Mouse (Mus musculus) forebrain, embryonic 11.5 days (tissue): ENCODE results near the gene Lyz1. TPM values are rescaled to one million over a fixed set of nuclear protein-coding genes. Genes with fewer than 3 reads are reported as not detected.

Source experiments
- ATAC-seq: fragments of 200-750 bp; cut with Nextera tagmentation; replicated peaks from 2 replicates; pipeline ENCODE4 v1.8.0; 2017; ENCODE audit warnings: moderate TSS enrichment; ENCODE audit not compliant: low FRiP score
- DNase-seq: peaks from one replicate; pipeline ENCODE4 v3.0.0-alpha.2; 2017; ENCODE audit warnings: low spot score
- H3K27ac ChIP-seq: fragments of 300-500 bp; sonication (generic); 2 replicates; pipeline ENCODE4 v1.5.1; 2014; ENCODE audit warnings: low read depth, low read length
- H3K27me3 ChIP-seq: fragments of 300-500 bp; sonication (generic); 2 replicates; pipeline ENCODE4 v1.6.1; 2014; ENCODE audit warnings: mild to moderate bottlenecking, low read length, mixed read lengths; ENCODE audit not compliant: control insufficient read depth, insufficient read depth
- H3K36me3 ChIP-seq: fragments of 300-500 bp; sonication (generic); 2 replicates; pipeline ENCODE4 v1.6.1; 2014; ENCODE audit warnings: mild to moderate bottlenecking, low read length, moderate library complexity, mixed read lengths; ENCODE audit not compliant: control insufficient read depth, insufficient read depth
- H3K4me1 ChIP-seq: fragments of 300-500 bp; sonication (generic); replicated peaks from 2 replicates; pipeline ENCODE4 v1.6.1; 2014; ENCODE audit warnings: low read length, mixed read lengths; ENCODE audit not compliant: control insufficient read depth, insufficient read depth
- H3K4me2 ChIP-seq: fragments of 300-500 bp; sonication (generic); 2 replicates; pipeline ENCODE4 v1.6.1; 2014; ENCODE audit warnings: low read depth, mild to moderate bottlenecking, low read length, moderate library complexity, mixed read lengths; ENCODE audit not compliant: severe bottlenecking
- H3K4me3 ChIP-seq: fragments of 300-500 bp; sonication (generic); 2 replicates; pipeline ENCODE4 v1.5.1; 2014; ENCODE audit warnings: low read depth, low read length
- H3K9ac ChIP-seq: fragments of 300-500 bp; sonication (generic); 2 replicates; pipeline ENCODE4 v1.6.1; 2014; ENCODE audit warnings: low read length
- H3K9me3 ChIP-seq: fragments of 300-500 bp; sonication (generic); 2 replicates; pipeline ENCODE4 v1.6.1; 2016; ENCODE audit warnings: low read length, mixed read lengths; ENCODE audit not compliant: control insufficient read depth
- WGBS: fragments of 180-500 bp; shearing (Covaris S2); extraction: QIAGEN DNeasy Blood & Tissue Kit; methylation state at CpG from one replicate; pipeline ENCODE4 v1.1.7; 2014; 5-methylcytosine and 5-hydroxymethylcytosine counted together
- polyA plus RNA-seq: library from polyadenylated mRNA; unstranded; fragments of >200 nt; fragmentation: Nextera tagmentation; extraction: Ambion mirVana; gene quantifications from 2 replicates; pipeline ENCODE4 v1.2.1, GENCODE M21; 2014

The Lyz1 gene
- polyA plus RNA-seq, 1 experiment from 2014 or later: not detected

- no peak for ATAC-seq
- Histone ChIP-seq H3K4me1 (no peaks in the 10 kb centered on the region), H3K27ac (no peak overlapping the region), H3K9me3 (no peaks in the 10 kb centered on the region), H3K27me3 (no peaks in the 10 kb centered on the region), H3K4me2 (no peak overlapping the region), H3K4me3 (no peak overlapping the region), H3K36me3 (no peaks in the 10 kb centered on the region), H3K9ac (no peak overlapping the region)
- DNase-seq: no peak
- 67% methylated on average over 3 of the region's 3 CpGs for WGBS
These were observed 27.9 kb upstream of the Lyz1 start for GRCm38 (mm10) chr10:117320571-117320981.

DNA sequence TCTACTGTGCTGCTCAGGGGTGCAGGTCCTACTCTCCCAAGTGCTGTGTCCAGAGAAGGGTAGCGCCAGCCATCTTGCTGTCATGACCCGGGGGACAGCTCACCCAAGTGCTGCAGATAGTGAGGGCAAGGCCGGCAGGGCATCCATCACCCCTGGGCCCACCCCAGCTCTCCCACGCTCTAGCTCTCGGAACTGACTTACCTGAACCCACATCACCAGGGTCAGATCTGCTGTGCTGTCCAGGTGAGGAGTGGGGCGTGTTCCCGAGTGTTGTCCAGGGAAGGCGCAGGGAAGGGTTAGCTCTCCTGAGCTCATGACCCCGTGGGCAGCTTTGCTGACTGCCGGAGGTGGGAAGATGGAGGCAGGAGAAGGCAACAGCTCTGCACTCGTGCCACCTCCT, 23.7 kb upstream of the Lyz1 start:
- no peaks in the 10 kb centered on the region for H3K4me1 ChIP-seq
- no peak overlapping the region for H3K27ac ChIP-seq
- H3K27me3 ChIP-seq: no peaks in the 10 kb centered on the region
- no peak overlapping the region for H3K9ac ChIP-seq
- ATAC-seq: no peak
- no peak for DNase-seq
- WGBS: 86% methylated on average over 11 of the region's 11 CpGs
- H3K4me2 ChIP-seq: no peak overlapping the region
- H3K36me3 ChIP-seq: no peaks in the 10 kb centered on the region
- H3K9me3 ChIP-seq: no peaks in the 10 kb centered on the region
- no peak overlapping the region for H3K4me3 ChIP-seq

- no peaks in the 10 kb centered on the region for H3K4me1 ChIP-seq
- H3K27ac ChIP-seq: no peak overlapping the region
- no peak for DNase-seq
- no peaks in the 10 kb centered on the region for H3K36me3 ChIP-seq
- 96% methylated on average over 2 of the region's 2 CpGs for WGBS
- no peak for ATAC-seq
- H3K9ac ChIP-seq: no peak overlapping the region
- H3K4me3 ChIP-seq: no peak overlapping the region
- H3K27me3 ChIP-seq: no peaks in the 10 kb centered on the region
- H3K9me3 ChIP-seq: no peaks in the 10 kb centered on the region
- H3K4me2 ChIP-seq: no peak overlapping the region
These were observed 20.5 kb upstream of the Lyz1 start for GRCm38 (mm10) chr10:117313133-117313532.

- no peaks in the 10 kb centered on the region for H3K4me1 ChIP-seq
- no peak overlapping the region for H3K4me3 ChIP-seq
- DNase-seq: no peak
- no peak overlapping the region for H3K27ac ChIP-seq
- no peaks in the 10 kb centered on the region for H3K27me3 ChIP-seq
- no peak overlapping the region for H3K4me2 ChIP-seq
- H3K36me3 ChIP-seq: no peaks in the 10 kb centered on the region
- H3K9me3 ChIP-seq: no peaks in the 10 kb centered on the region
- no peak for ATAC-seq
- H3K9ac ChIP-seq: no peak overlapping the region
- WGBS: 85% methylated on average over 8 of the region's 8 CpGs
These were observed 19.5 kb upstream of the Lyz1 start for GRCm38 (mm10) chr10:117312168-117312567.

- no peak overlapping the region for H3K4me2 ChIP-seq
- H3K4me1 ChIP-seq: no peaks in the 10 kb centered on the region
These were observed 11.7 kb upstream of the Lyz1 start for GRCm38 (mm10) chr10:117304371-117304770.

DNA sequence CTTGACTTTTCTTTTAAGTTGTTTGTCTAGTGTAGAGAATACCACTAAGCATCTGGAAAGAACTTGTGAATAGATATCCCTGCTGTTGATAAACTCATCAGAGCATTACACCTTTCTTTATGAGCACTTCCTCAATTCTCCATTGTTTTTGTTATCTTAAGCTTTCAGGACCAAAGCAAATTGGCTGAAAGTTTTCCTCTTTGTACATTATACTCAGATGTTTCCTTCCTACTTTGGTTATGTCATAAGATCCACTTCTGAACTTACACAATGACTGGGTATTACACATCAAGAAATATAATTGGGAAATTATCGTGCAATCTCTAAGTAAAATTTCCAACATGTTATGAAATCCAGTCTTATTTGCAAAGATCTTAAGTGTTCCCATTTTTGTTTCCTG, 9.0 kb upstream of the Lyz1 start:
- Histone ChIP-seq H3K4me3 (no peak overlapping the region), H3K9ac (no peak overlapping the region), H3K4me1 (no peaks in the 10 kb centered on the region), H3K27ac (no peak overlapping the region), H3K36me3 (no peaks in the 10 kb centered on the region), H3K9me3 (no peaks in the 10 kb centered on the region), H3K27me3 (no peaks in the 10 kb centered on the region), H3K4me2 (no peak overlapping the region)
- WGBS: 95% methylated on average over 1 of the region's 1 CpGs
- DNase-seq: no peak
- no peak for ATAC-seq

More at GRCm38 (mm10) chr10:117304371-117304770, 11.7 kb upstream of the Lyz1 start:
- H3K9ac ChIP-seq: no peak overlapping the region
- 91% methylated on average over 5 of the region's 5 CpGs for WGBS
- ATAC-seq: no peak
- no peak for DNase-seq
- no peaks in the 10 kb centered on the region for H3K36me3 ChIP-seq
- H3K4me3 ChIP-seq: no peak overlapping the region
- H3K9me3 ChIP-seq: no peaks in the 10 kb centered on the region
- no peaks in the 10 kb centered on the region for H3K27me3 ChIP-seq
- H3K27ac ChIP-seq: no peak overlapping the region

DNA sequence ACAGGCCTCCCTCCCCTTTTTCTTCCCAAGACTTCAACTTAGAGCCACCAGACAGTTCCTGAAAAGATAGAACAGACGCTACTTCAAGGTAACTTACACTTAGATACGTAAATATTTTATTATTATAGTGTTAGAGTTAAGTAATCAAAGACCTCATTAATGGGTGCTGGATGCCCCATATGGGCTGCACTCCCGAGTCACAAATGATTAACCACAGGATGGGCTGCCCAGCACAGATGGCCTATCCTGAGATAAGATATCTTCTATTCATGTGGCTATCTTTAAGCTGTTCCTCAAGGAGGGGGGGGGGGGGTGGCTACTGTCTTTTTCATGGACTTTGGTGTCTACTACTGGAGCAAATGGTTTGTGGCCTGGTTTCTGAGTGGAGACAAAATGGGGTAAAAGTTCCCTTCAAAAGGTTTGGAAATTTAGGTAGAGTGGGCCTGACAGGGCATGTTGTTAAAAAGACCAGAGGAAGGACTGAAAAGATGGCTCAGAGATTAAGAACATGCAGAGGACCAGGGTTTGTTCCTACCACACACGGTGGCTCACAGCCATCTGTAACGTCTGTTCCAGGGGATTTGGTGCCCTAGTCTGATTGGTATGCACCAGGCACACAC, 7.3 kb upstream of the Lyz1 start:
- Histone ChIP-seq H3K27me3 (no peaks in the 10 kb centered on the region), H3K4me3 (no peak overlapping the region), H3K36me3 (no peaks in the 10 kb centered on the region), H3K9me3 (no peaks in the 10 kb centered on the region), H3K9ac (no peak overlapping the region), H3K4me1 (no peaks in the 10 kb centered on the region), H3K4me2 (no peak overlapping the region), H3K27ac (no peak overlapping the region)
- DNase-seq (no peak), ATAC-seq (no peak)
- 85% methylated on average over 5 of the region's 5 CpGs for WGBS

DNA sequence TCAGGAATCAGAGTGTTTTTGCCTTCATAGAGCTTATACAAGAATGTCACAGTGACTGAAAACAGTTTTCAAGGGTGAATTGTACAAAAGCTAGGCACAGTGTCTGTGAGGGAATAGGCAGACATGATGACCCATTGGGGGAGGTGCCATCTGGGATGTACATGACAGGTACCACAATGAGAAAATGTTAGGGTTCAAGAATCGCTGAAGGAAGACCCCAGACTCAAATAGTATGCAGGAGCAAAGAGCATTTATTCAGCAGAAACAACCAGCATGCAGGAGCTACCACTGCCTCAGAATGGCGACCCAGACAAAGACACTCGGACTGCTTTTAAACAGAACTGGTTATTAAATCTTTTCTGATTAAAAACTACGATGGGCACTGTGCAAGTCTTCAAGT, 6.4 kb upstream of the Lyz1 start:
- ATAC-seq: no peak

DNA sequence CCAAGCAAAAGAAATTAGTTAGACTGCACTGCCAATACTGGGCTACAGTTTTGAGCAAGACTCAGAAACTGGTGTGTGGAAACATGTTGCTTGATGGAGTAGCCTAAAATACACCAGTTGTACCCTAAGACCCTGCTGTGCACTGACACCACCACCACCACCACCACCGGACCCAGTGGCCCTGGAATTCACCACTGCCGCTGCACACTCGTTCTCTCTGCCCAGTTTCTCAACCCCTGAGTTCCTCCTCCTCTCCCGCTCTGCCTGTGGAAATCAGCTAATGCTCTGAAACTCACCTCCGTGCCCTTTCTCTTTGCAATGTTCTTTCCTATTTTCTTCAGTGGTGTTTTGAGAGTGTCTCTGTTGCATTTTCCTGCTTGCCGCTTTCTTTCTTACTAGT, 5.7 kb upstream of the Lyz1 start:
- H3K9me3 ChIP-seq: no peaks in the 10 kb centered on the region
- 88% methylated on average over 6 of the region's 6 CpGs for WGBS
- H3K9ac ChIP-seq: no peak overlapping the region
- no peak overlapping the region for H3K4me2 ChIP-seq
- H3K36me3 ChIP-seq: no peaks in the 10 kb centered on the region
- no peaks in the 10 kb centered on the region for H3K4me1 ChIP-seq
- no peak overlapping the region for H3K27ac ChIP-seq
- DNase-seq (no peak), ATAC-seq (no peak)
- no peaks in the 10 kb centered on the region for H3K27me3 ChIP-seq
- no peak overlapping the region for H3K4me3 ChIP-seq

More for the DNA sequence above, 6.4 kb upstream of the Lyz1 start:
- no peak overlapping the region for H3K4me2 ChIP-seq
- H3K4me1 ChIP-seq: no peaks in the 10 kb centered on the region
- 88% methylated on average over 4 of the region's 4 CpGs for WGBS
- no peak overlapping the region for H3K9ac ChIP-seq
- H3K27ac ChIP-seq: no peak overlapping the region
- DNase-seq: no peak
- no peaks in the 10 kb centered on the region for H3K27me3 ChIP-seq
- no peaks in the 10 kb centered on the region for H3K9me3 ChIP-seq
- H3K4me3 ChIP-seq: no peak overlapping the region
- H3K36me3 ChIP-seq: no peaks in the 10 kb centered on the region
